Mouse (Mus musculus) hematopoietic stem cell, adult 5-6 weeks (primary cell): ENCODE data around the gene Slc30a1. TPM values are rescaled to one million over a fixed set of nuclear protein-coding genes. Genes with fewer than 3 reads are reported as not detected.
A peak's percentile ranks its signal among the peaks of the same experiment; 100 is the strongest.

ENCODE experiments used
- ATAC-seq, 2 experiments: fragments of 125-278 bp in 1 of 2; replicated peaks in 1 of 2; 2 replicates each; pipeline ENCODE4 v1.8.0; 2016 to 2017; ENCODE audit warnings: inconsistent platforms in 2 of 2, mild to moderate bottlenecking in 2 of 2, moderate number of reproducible peaks in 2 of 2, low read depth in 1 of 2, moderate TSS enrichment in 1 of 2; ENCODE audit not compliant: low FRiP score in 2 of 2, poor library complexity in 2 of 2, severe bottlenecking in 2 of 2, insufficient read depth in 1 of 2, low TSS enrichment in 1 of 2
- total RNA-seq: library from RNA; stranded (forward); fragments of 172-1452, 232-1000 nt; gene quantifications from 2 replicates; pipeline ENCODE4 v1.2.3, GENCODE M21; 2017

The Slc30a1 gene
- total RNA-seq, 1 experiment from 2014 or later: 6.5 TPM

GRCm38 (mm10) chr1:191928345-191928744, 21.8 kb downstream of the Slc30a1 start:
- ATAC-seq: no peak

GRCm38 (mm10) chr1:191929065-191929464, 22.5 kb downstream of the Slc30a1 start:
- no peak for ATAC-seq

- no peak for ATAC-seq
These were observed 23.4 kb downstream of the Slc30a1 start for GRCm38 (mm10) chr1:191929897-191930524.

- no peak for ATAC-seq
These were observed 24.0 kb downstream of the Slc30a1 start for GRCm38 (mm10) chr1:191930525-191931105.

GRCm38 (mm10) chr1:191932286-191932985, 25.9 kb downstream of the Slc30a1 start:
- ATAC-seq: no peak

GRCm38 (mm10) chr1:191932986-191933632, 26.5 kb downstream of the Slc30a1 start:
- ATAC-seq: no peak

- ATAC-seq: no peak
These were observed 37.1 kb downstream of the Slc30a1 start for GRCm38 (mm10) chr1:191943638-191944037.

GRCm38 (mm10) chr1:191945341-191945740, 38.8 kb downstream of the Slc30a1 start:
- no peak for ATAC-seq

- ATAC-seq: no peak
These were observed 39.2 kb downstream of the Slc30a1 start for GRCm38 (mm10) chr1:191945756-191946155.

- ATAC-seq: no peak
These were observed 39.7 kb downstream of the Slc30a1 start for GRCm38 (mm10) chr1:191946261-191946660.

GRCm38 (mm10) chr1:191946835-191947234, 40.3 kb downstream of the Slc30a1 start:
- no peak for ATAC-seq

- no peak for ATAC-seq
These were observed 41.2 kb downstream of the Slc30a1 start for GRCm38 (mm10) chr1:191947796-191948195.

- no peak for ATAC-seq
These were observed 42.0 kb downstream of the Slc30a1 start for GRCm38 (mm10) chr1:191948600-191948999.

- no peak for ATAC-seq
These were observed 44.0 kb downstream of the Slc30a1 start for GRCm38 (mm10) chr1:191950611-191951010.

GRCm38 (mm10) chr1:191952733-191953335, 46.3 kb downstream of the Slc30a1 start:
- no peak for ATAC-seq

- peak; percentile 87 to 96 for ATAC-seq
These were observed 48.5 kb downstream of the Slc30a1 start for GRCm38 (mm10) chr1:191955101-191955500.

GRCm38 (mm10) chr1:191956261-191956660, 49.7 kb downstream of the Slc30a1 start:
- ATAC-seq: peak; percentile 51 to 53

GRCm38 (mm10) chr1:191956871-191957270, 50.3 kb downstream of the Slc30a1 start:
- ATAC-seq: no peak
